Mouse (Mus musculus) lung, adult 18-20 months (tissue): ENCODE data around the gene E4f1.
A peak's percentile ranks its signal among the peaks of the same experiment; 100 is the strongest.

Experiments
- DNase-seq, 2 experiments: peaks; one replicate each; pipeline ENCODE4 v3.0.0; 2022; ENCODE audit warnings: mixed read lengths in 2 of 2

Gene E4f1

GRCm38 (mm10) chr17:24469910-24470602, at the start of gene E4f1, which contains the start of gene Pgp:
Gene E4f1 (minus strand): TSS chr17:24470313.
Gene Pgp (plus strand): TSS chr17:24470392.
- DNase-seq = peak; percentile 98 to 99

DNA sequence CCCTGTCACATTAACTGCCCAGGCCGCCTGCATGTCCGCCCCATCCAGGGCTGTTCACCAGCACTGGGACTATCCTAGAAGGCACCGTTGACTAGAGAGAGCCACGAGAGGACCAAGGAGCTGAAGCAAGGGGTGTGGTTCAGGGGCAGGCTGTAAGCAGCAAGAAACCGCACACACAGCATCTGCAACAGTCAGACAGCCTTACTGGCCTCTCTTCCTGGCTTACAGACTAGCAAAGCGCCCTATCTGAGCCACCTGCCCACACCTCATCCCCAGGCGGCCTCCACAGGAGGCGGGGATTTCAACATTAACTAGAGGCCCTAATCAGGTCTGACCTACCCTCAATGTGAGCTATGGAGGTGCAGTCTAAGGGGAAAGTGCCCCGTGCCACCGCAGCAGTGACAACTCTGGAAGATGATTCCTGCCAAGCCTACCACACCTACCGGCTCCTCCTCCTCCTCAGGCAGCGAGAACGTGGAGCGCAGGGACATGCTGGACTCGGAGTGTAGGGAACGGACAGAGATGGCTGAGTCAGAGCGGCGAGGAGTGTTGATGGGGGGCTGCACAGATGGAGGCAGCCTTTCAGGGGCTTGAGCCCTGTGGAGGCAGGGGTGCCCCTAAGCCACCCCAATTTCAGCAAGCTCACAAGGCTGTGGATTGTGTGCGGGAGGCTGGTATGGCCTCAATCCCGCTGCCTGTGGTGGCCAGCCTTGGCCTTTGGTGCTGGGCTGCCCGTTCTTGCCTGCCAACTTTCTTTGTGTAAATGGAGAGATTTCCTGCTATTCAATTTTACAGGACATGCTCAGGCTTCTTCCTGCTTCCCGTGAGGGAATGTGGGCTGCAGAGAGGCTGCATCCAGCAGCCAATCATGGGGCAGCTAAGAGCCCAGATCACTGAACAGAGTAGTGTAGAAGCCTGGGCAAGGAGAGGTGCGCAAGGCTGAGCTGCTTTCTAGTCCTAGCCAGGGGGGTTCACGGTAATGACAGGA, 44.5 kb upstream of the E4f1 start:
- peak; percentile 41 to 58 for DNase-seq

GRCm38 (mm10) chr17:24513609-24514008, 43.5 kb upstream of the E4f1 start:
- DNase-seq = peak; percentile 52 to 56

DNA sequence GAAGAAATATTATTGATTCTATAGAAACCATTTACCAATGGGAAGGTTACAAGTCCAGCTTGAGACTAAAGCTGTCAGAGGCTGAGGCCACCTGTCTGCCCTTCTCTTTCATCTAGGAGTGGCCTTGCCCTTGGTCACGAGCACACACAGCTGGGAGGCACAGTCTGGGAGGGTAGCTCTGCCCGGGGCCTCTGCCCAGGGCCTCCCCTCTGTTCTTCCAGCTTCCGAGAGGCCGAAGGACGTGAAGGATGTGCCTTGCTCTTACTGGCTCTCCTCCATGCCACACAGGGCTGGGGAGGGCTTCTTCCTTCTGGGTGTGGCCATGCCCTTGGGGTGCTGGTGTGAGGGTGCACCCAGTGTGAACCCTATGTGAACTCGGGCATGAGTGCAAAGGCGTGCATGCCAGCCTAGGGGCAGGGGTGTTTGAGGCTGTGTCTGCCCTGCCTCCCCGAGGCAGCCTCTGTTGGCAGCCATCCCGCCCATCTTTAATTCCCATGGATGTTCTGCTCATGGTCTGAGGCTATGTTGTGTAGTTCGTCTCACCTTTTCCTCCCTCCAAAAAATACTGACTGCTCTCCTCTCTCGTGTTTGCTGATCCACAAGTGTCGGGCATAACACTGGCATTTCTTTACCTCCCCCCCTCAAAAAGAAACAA, 37.8 kb upstream of the E4f1 start:
- no peak for DNase-seq

GRCm38 (mm10) chr17:24507129-24507664, 37.1 kb upstream of the E4f1 start:
- no peak for DNase-seq

- no peak for DNase-seq
Observed at GRCm38 (mm10) chr17:24506332-24507070, 36.4 kb upstream of the E4f1 start.

DNA sequence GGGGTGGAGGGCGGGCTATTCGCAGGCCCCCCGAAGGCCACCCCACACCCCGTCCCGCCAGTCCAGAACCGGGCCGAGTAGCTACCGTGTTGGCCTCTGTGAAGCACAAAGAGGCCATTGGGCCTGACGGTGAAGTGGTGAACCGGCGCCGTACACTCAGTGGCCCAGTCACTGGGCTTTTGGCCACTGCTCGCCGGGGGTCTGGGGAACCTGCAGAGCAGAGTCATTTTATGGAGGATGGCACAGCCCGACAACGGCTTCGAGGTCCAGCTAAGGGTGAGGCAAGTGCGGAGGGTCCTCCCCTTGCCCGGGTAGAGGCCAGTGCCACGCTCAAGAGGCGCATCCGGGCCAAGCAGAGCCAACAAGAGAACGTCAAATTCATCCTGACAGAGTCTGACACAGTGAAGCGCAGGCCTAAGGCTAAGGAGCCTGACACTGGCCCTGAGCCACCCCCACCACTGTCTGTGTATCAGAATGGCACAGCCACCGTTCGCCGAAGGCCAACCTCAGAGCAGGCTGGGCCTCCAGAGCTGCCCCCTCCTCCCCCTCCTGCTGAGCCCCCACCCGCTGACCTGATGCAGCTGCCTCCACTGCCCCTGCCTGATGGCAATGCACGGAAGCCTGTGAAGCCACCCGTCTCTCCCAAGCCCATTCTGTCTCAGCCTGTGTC, 35.3 kb upstream of the E4f1 start:
- no peak for DNase-seq

DNA sequence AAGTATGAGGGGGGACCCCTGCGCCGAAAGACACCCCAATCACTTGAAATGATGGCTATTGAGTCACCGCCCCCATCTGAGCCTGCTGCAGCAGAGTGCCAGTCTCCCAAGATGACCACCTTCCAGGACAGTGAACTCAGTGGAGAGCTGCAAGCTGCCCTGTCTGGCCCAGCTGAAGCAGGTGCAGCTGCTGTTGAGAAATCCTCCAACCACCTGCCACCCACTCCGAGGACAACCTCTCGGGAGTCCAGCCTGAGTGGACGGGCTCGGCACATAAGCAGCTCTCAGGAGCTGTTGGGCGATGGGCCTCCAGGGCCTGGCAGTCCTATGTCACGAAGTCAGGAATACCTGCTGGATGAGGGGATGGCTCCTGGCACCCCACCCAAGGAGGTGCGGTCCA, 34.0 kb upstream of the E4f1 start:
- DNase-seq = no peak

DNA sequence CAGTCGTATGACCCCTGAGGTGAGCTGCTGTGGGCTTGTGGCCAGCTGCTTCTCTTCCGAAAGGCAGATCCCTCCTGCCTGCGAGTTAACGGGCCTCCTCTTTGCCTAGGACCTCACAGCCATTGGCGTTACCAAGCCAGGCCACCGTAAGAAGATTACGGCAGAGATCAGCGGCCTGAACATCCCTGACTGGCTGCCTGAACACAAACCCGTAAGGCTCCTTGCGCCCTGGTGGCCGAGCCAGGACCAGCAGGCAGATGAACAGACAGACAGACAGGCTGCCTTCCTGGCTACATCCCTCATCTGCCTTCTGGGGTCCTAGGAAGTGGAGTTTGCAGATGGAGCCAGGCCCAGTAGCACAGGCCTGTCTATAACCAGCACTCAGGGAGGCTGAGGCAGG, 32.1 kb upstream of the E4f1 start:
- no peak for DNase-seq

- no peak for DNase-seq
Observed at GRCm38 (mm10) chr17:24496026-24496425, 25.9 kb upstream of the E4f1 start.

DNA sequence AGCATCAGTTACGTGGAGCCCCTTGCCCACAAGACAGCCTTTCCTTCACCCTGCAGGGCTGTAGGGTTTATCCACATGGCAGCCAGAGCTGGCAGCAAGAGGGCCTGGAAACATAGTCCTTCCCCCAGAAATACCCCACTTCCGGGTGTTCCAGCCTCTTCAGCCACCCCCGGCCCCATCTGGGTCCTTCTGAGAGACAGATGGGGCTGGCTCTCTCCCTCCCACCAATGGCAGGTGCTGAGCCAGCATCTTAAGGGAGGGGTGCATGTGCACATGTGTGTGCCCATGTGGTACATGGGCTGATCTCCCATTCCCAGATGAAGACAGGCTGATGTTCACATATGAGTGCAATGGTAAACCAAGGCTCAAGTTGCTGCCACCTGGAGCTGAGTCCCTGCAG, 25.3 kb upstream of the E4f1 start:
- DNase-seq = no peak

DNA sequence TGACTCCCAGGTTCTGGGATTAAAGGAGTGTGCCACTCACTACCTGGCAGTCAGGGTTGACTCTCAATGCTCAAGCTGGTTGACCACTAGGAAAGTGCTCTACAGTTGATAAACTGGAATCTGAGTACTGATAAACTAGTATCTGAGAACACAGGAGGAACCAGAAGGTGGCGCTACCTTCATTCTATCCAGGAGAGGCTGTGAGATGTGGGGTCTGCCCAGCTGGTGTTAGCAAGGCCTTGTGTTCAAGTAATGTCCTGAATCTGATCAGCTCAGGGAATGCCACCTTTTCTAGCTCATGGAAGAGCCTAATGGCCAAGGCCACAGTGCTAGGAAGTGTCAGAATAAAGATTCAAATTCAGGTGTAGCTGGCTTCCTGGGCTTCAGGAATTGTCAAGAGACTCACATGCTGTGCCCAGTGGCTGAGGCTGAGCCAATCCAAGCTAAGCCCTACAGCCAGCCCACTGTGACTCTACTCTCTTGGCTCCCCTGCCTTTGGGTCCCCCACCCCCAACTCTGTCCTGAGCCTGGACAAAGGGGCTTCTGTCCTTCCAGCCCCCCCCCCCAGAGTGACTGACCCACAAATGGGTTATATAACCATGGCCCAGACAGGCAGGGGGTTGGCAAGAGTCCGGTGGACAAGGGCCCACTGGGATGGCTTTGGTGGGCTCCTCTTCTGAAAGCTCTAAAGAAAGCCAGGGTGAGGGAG, 24.7 kb upstream of the E4f1 start:
- peak in 1 of 2 experiments; percentile 58 for DNase-seq

- DNase-seq = no peak
Observed at GRCm38 (mm10) chr17:24490399-24490798, 20.3 kb upstream of the E4f1 start.

DNA sequence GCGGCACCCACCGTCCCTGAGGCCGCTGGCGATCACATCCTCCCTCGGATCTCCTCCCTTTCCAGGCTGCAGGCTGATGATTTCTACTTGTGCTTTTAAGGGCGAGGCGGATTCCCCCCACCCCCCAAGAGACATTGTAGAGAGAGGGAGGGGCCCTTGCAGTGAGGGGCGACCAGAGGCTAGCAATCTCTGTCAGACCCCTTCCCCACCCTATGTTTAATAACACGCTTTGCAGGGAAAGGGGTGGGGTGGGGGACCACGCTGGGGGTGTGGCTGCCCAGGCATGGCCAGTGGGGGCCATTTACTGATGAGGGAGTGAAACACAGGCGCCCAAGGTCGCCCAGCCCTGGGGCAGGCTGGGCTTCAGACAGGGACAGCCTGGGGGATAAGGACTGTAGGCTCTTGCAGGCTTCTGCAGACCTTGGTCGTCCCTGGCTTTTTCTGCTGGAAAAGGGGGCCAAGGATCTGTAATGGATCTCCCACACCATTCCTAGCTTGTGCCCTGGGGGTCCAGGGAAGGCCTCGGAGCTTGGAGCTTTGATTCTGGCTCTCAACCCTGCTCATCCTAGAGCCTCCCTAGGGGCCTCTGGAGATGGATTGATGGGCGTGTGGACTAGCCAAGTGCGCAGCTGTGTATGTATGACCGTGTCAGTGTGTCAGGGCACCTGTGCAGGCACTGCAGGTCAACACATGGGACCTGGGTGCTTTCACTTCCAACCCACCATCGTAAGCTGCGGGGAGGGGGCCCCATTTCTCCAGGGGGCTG, 19.3 kb upstream of the E4f1 start:
- no peak for DNase-seq

GRCm38 (mm10) chr17:24488662-24489264, 18.6 kb upstream of the E4f1 start:
- DNase-seq = no peak

DNA sequence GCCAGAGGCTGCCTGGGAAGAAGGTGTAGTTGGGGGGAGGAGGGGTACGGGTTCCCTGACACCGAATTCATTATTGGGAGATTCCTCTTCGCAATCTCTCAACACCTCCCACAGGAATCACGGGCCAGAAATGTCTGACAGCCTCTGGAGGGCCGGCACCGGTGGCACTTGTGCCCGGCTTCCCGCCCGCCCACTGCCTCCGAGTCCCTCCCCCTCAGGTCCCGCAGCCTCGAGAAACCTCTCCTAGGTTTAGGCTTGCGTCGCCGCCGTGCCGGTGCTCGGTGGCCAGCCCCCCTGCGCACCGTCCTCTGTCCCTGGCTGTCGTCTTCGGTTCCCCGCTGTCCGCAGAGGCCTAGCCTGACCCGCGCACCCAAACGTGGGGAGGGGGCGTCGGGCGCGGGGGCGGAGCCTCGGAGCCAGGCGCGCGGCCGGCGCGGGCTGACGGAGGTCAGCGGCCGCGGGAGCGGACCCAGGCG, 18.1 kb upstream of the E4f1 start, which contains the start of gene Caskin1:
TSS of gene Caskin1 (plus strand) at position 416 of the 476 bp plus-strand sequence.
- peak in 1 of 2 experiments; percentile 39 for DNase-seq

DNA sequence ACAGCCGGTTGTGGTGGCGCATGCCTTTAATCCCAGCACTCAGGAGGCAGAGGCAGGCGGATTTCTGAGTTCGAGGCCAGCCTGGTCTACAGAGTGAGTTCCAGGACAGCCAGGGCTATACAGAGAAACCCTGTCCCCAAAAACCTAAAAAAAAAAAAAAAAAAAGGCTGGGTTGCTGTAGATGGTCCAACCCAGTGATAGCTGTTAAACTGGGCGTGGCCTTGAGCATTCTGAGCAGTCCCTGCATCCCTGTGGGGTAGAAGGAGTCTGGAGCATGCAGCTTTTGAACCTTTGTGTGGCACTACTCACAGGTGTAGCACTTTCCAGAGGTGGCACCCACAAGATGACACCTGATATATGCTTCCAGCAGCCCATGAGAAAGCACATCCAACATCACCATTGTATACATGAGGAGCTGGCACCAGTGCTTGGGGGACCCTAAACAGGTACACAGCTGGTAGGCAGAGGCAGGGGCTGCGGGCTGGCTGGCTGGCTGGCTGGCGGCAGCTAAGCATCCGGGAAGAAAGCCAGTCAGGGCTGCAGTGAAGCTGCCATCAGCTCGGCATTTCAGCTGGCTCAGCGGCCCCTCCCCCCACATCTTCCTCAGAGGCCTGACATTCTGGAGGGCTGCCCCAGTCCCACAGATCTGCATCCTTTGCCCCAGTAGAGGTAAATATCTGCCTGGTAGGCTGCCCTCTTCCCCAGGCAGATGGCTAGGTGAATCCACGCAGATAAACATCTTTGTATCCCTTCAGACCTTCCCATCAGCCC, 15.2 kb upstream of the E4f1 start:
- no peak for DNase-seq

GRCm38 (mm10) chr17:24483495-24483894, 13.4 kb upstream of the E4f1 start:
- DNase-seq = no peak
